In the genomic region with DNA sequence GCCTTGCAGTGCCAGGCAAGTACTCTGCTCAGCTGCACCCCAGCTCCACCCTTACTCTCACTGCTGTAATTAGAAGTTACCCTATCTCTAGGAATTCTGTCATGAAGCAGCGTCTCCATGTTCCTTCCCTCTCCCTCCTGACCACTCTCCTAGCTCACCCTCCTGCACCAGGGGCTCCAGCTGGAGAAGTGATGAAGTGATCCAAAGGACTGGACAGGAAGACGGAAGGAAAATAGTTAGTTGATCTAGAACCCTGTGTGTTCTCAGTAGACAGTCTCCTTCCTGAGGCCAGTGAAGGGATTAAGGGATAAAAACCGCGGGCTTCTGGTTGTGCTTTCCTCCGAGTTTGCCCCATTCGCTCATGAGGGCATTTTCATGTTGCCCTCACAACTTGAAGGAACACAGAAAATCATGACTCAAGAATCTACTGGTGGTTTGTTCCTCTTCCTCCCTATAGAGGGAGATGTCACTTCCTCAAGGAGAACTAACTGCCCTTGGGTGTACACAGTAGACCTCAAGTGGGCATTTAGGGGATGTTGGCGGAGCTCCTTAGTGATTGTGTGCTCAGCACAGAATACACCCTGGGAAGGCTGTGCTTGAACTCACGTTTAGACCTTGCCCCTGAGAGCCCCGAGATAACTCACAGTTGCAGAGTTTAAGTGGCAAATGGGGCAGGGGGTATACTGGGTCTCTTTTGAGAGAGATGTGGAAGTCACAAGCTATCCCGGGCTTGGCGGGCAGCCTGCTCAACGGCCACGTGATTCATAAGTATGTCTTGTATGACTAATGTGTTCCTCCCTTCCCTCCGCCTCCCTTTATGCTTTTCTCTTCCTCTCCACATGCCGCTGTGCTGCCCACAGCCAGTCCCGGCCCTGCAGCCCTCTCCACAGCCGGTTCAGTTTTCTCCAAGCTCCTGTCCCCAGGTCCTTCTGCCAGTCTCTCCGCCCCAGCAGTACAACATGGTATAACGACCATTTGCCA, we compare ENCODE assay signal across 8 mouse cellular contexts. TPM values are rescaled to one million over a fixed set of nuclear protein-coding genes. Genes with fewer than 3 reads are reported as not detected.
DNase-seq lines count a peak whose midpoint lies in the region; ATAC-seq and TF ChIP-seq lines count a peak whose summit lies in the region.

No protein-coding gene starts in this region.

- no peak overlapping the region for H3K27ac ChIP-seq in CH12.LX (ENCODE audit: insufficient read depth, low read depth)
- peak overlapping the region; percentile 37; the same call in 1 of the 2 replicates for H3K27ac ChIP-seq in lung, embryonic 15.5 days
- H3K27ac ChIP-seq in stomach, postnatal 0 days (replicated peaks) = no peak overlapping the region

- H3K9me3 ChIP-seq in CH12.LX (replicated peaks; ENCODE audit: low read length) = no peaks in the 10 kb centered on the region
- no peaks in the 10 kb centered on the region for H3K9me3 ChIP-seq in lung, embryonic 15.5 days
- no peaks in the 10 kb centered on the region for H3K9me3 ChIP-seq in stomach, postnatal 0 days (ENCODE audit: control insufficient read depth, low read length)

- no peak overlapping the region for H3K4me3 ChIP-seq in CH12.LX (replicated peaks in 1 of 3; ENCODE audit: low read depth in 2 of 3, low read length in 2 of 3, poor library complexity in 1 of 3)
- no peak overlapping the region for H3K4me3 ChIP-seq in lung, embryonic 15.5 days
- H3K4me3 ChIP-seq in stomach, postnatal 0 days (ENCODE audit: low read depth, low read length) = no peak overlapping the region

- H3K4me1 ChIP-seq in CH12.LX (ENCODE audit: control insufficient read depth in 1 of 2, insufficient read depth in 2 of 2) = peaks cover under 1 to 10% of the 10 kb centered on the region in 2 experiments; a peak in 3 of 4 replicates
- H3K4me1 ChIP-seq in lung, embryonic 15.5 days = peaks cover 12% of the 10 kb centered on the region; the same call in 1 of the 2 replicates
- no peaks in the 10 kb centered on the region for H3K4me1 ChIP-seq in stomach, postnatal 0 days (replicated peaks; ENCODE audit: control insufficient read depth, insufficient read depth)

- in situ Hi-C loops in CH12.LX (cut with MboI; ENCODE audit: low pct_ligation_motif_present, low pct_unique_long_range_greater_than_20kb, low sequenced_read_pairs) = no loop called here

- DNase-seq in CH12.LX (ENCODE audit: extremely low read depth) (peak; percentile 14), NIH3T3 (ENCODE audit: low read depth) (peak; percentile 95)
- peak; percentile 44 for DNase-seq in gastrocnemius, postnatal 10 days
- DNase-seq in kidney, postnatal 36 days = peak; percentile 62 to 66
- peak; percentile 23 for DNase-seq in stomach, postnatal 0 days (ENCODE audit: low spot score)
- no peak for DNase-seq in testis, postnatal 14 days (ENCODE audit: low spot score)
- no peak for DNase-seq in cerebellum, postnatal 14 days

- 68% methylated on average over 19 of the region's 19 CpGs for WGBS in lung, embryonic 15.5 days
- WGBS in stomach, postnatal 0 days = 56% methylated on average over 19 of the region's 19 CpGs

- dilution Hi-C loops in CH12.LX (cut with MboI; ENCODE audit: extremely low pct_ligation_motif_present, extremely low pct_unique_long_range_greater_than_20kb, low sequenced_read_pairs) = no loop called here

- H3K27me3 ChIP-seq in CH12.LX (replicated peaks) = no peaks in the 10 kb centered on the region
- no peaks in the 10 kb centered on the region for H3K27me3 ChIP-seq in lung, embryonic 15.5 days
- H3K27me3 ChIP-seq in stomach, postnatal 0 days (ENCODE audit: control insufficient read depth, insufficient read depth, low read length) = no peaks in the 10 kb centered on the region

- no peak overlapping the region for H3K4me2 ChIP-seq in CH12.LX (ENCODE audit: insufficient read depth, low read depth, poor library complexity, severe bottlenecking)
- no peak overlapping the region for H3K4me2 ChIP-seq in lung, embryonic 15.5 days
- H3K4me2 ChIP-seq in stomach, postnatal 0 days (replicated peaks; ENCODE audit: low read depth) = no peak overlapping the region

- peaks cover 24 to 82% of the 10 kb centered on the region in 2 experiments for H3K36me3 ChIP-seq in CH12.LX (replicated peaks in 1 of 2; ENCODE audit: control insufficient read depth in 1 of 2, insufficient read depth in 1 of 2, low read length in 1 of 2)
- H3K36me3 ChIP-seq in lung, embryonic 15.5 days = peaks cover 37% of the 10 kb centered on the region
- peaks cover 12% of the 10 kb centered on the region; the same call in 1 of the 2 replicates for H3K36me3 ChIP-seq in stomach, postnatal 0 days (ENCODE audit: control insufficient read depth, insufficient read depth, low read length)

- no peak for TF ChIP-seq EP300 in CH12.LX (IDR thresholded peaks at IDR 0.05; ENCODE audit: low read length)
- TF ChIP-seq EP300 in stomach, postnatal 0 days (optimal IDR thresholded peaks at IDR 0.05) = no peak

- ATAC-seq in lung, embryonic 15.5 days (ENCODE audit: borderline replicate concordance, extremely low read depth, low FRiP score, low TSS enrichment) = peak; percentile 84; the same call in 1 of the 2 replicates
- ATAC-seq in stomach, postnatal 0 days (ENCODE audit: low FRiP score, low TSS enrichment) = peak; percentile 75; the same call in 1 of the 2 replicates

- no peak for TF ChIP-seq POLR2A in CH12.LX (IDR thresholded peaks at IDR 0.05; ENCODE audit: low read depth, low read length)

- peak in 1 of 2 experiments; percentile 12; a peak in 1 of 4 replicates for TF ChIP-seq CTCF in CH12.LX (conservative IDR thresholded peaks at IDR 0.05 in 1 of 2, IDR thresholded peaks at IDR 0.05 in 1 of 2; ENCODE audit: low read depth in 2 of 2, low read length in 2 of 2)
- peak; percentile 20; the same call in 1 of the 2 replicates for TF ChIP-seq CTCF in stomach, postnatal 0 days (IDR thresholded peaks at IDR 0.05; ENCODE audit: low read depth)

- no peak overlapping the region for H3K9ac ChIP-seq in CH12.LX (ENCODE audit: insufficient read depth, low read depth)
- H3K9ac ChIP-seq in lung, embryonic 15.5 days = no peak overlapping the region
- H3K9ac ChIP-seq in stomach, postnatal 0 days (ENCODE audit: low read length) = no peak overlapping the region

- TF ChIP-seq RAD21 in CH12.LX (IDR thresholded peaks at IDR 0.05; ENCODE audit: low read depth, low read length) = no peak

- no peaks in the 10 kb centered on the region for H3K79me2 ChIP-seq in CH12.LX (replicated peaks; ENCODE audit: control insufficient read depth, extremely low read depth, insufficient read depth, poor library complexity, severe bottlenecking)

TF ChIP-seq in CH12.LX, 34 proteins besides CTCF, POLR2A, EP300 and RAD21:
- no peak for TF ChIP-seq MAZ (IDR thresholded peaks at IDR 0.05; ENCODE audit: low read depth, low read length)
- no peak for TF ChIP-seq BHLHE40 (IDR thresholded peaks at IDR 0.05; ENCODE audit: low read depth, low read length)
- TF ChIP-seq GABPA (IDR thresholded peaks at IDR 0.05; ENCODE audit: insufficient replicate concordance, low read depth, low read length) = no peak
- TF ChIP-seq CHD2 (IDR thresholded peaks at IDR 0.05; ENCODE audit: low read length) = no peak
- TF ChIP-seq CHD1 (IDR thresholded peaks at IDR 0.05; ENCODE audit: low read depth, low read length) = no peak
- TF ChIP-seq E2F4 (IDR thresholded peaks at IDR 0.05; ENCODE audit: insufficient replicate concordance, low read depth, low read length) = no peak
- no peak for TF ChIP-seq NELFE (IDR thresholded peaks at IDR 0.05; ENCODE audit: low read depth, low read length)
- no peak for TF ChIP-seq ZMIZ1 (IDR thresholded peaks at IDR 0.05; ENCODE audit: low read depth, low read length)
- no peak for TF ChIP-seq SIN3A (IDR thresholded peaks at IDR 0.05; ENCODE audit: low read length)
- no peak for TF ChIP-seq ELF1 (IDR thresholded peaks at IDR 0.05; ENCODE audit: low read depth, low read length)
- no peak for TF ChIP-seq SMC3 (IDR thresholded peaks at IDR 0.05; ENCODE audit: low read depth, low read length)
- no peak for TF ChIP-seq RCOR1 (conservative IDR thresholded peaks at IDR 0.05; ENCODE audit: low read depth, low read length)
- TF ChIP-seq KAT2A (IDR thresholded peaks at IDR 0.05; ENCODE audit: insufficient replicate concordance, low read length) = no peak
- TF ChIP-seq IRF4 (IDR thresholded peaks at IDR 0.05; ENCODE audit: low read depth, low read length) = no peak
- TF ChIP-seq USF1 (IDR thresholded peaks at IDR 0.05; ENCODE audit: low read depth, low read length) = no peak

RNA-seq across cellular contexts. Expression of a gene that starts 20.4 kb away (rescaled TPM):
- total RNA-seq in CH12.LX (2012; rRNA removed) (0.08 and 0.42 TPM in 2 replicates), CH12.LX (2014; rRNA removed) (0.50 TPM in 1 of 2 replicates, not detected in the other)
- 0.79 and 0.93 TPM in 2 replicates for polyA plus RNA-seq in CH12.LX (2012; ENCODE audit: insufficient read length, low read depth)
- 100 to 1,000 TPM; 272 to 307 TPM for total RNA-seq in gastrocnemius, postnatal 10 days (2021)
- 0.64 and 1.0 TPM in 2 replicates for polyA plus RNA-seq in lung, embryonic 15.5 days (2015; fragmentation: Nextera tagmentation; extraction: Ambion mirVana)
- 0.23 and 0.40 TPM in 2 replicates for polyA plus RNA-seq in stomach, postnatal 0 days (2015; fragmentation: Nextera tagmentation; extraction: Ambion mirVana)

RNA-seq across cellular contexts. Expression of a gene that starts 33.6 kb away (rescaled TPM):
- total RNA-seq in CH12.LX (2012; rRNA removed) (0.47 and 0.80 TPM in 2 replicates), CH12.LX (2014; rRNA removed) (not detected in 2 replicates)
- polyA plus RNA-seq in CH12.LX (2012; ENCODE audit: insufficient read length, low read depth) = not detected in 2 replicates
- 10 to 100 TPM; 20.5 to 24.2 TPM for total RNA-seq in gastrocnemius, postnatal 10 days (2021)
- 89.4 and 100 TPM in 2 replicates for polyA plus RNA-seq in lung, embryonic 15.5 days (2015; fragmentation: Nextera tagmentation; extraction: Ambion mirVana)
- polyA plus RNA-seq in stomach, postnatal 0 days (2015; fragmentation: Nextera tagmentation; extraction: Ambion mirVana) = 58.2 and 72.8 TPM in 2 replicates

RNA-seq across cellular contexts. Expression of a gene that starts 41.1 kb away (rescaled TPM):
- 252 and 317 TPM in 2 replicates for total RNA-seq in CH12.LX (2012; rRNA removed)
- total RNA-seq in CH12.LX (2014; rRNA removed) = 267 and 273 TPM in 2 replicates
- 315 and 353 TPM in 2 replicates for polyA plus RNA-seq in CH12.LX (2012; ENCODE audit: insufficient read length, low read depth)
- total RNA-seq in gastrocnemius, postnatal 10 days (2021) = 10 to 100 TPM; 30.5 to 33.4 TPM
- polyA plus RNA-seq in lung, embryonic 15.5 days (2015; fragmentation: Nextera tagmentation; extraction: Ambion mirVana) = 110 and 111 TPM in 2 replicates
- 38.9 and 40.9 TPM in 2 replicates for polyA plus RNA-seq in stomach, postnatal 0 days (2015; fragmentation: Nextera tagmentation; extraction: Ambion mirVana)

RNA-seq across cellular contexts. Expression of a gene that starts 53.2 kb away (rescaled TPM):
- total RNA-seq in CH12.LX (2012; rRNA removed) (0.13 TPM in 1 of 2 replicates, not detected in the other), CH12.LX (2014; rRNA removed) (not detected in 2 replicates)
- 0.14 and 0.15 TPM in 2 replicates for polyA plus RNA-seq in CH12.LX (2012; ENCODE audit: insufficient read length, low read depth)
- total RNA-seq in gastrocnemius, postnatal 10 days (2021) = 1 to 10 TPM; 1.6 to 1.9 TPM
- polyA plus RNA-seq in lung, embryonic 15.5 days (2015; fragmentation: Nextera tagmentation; extraction: Ambion mirVana) = 1.3 and 1.9 TPM in 2 replicates
- polyA plus RNA-seq in stomach, postnatal 0 days (2015; fragmentation: Nextera tagmentation; extraction: Ambion mirVana) = 2.7 and 4.0 TPM in 2 replicates

Comparison
In these comparisons a context has a peak if more than half of its experiments do, and no peak if none do; other contexts are left out.
1. DNase-seq: peak in CH12.LX (single experiment), NIH3T3 (single experiment), gastrocnemius, postnatal 10 days (single experiment), kidney, postnatal 36 days (2 of 2) and stomach, postnatal 0 days (single experiment); none in testis, postnatal 14 days (single experiment) and cerebellum, postnatal 14 days (0 of 2).
2. RNA of a gene that starts 33.6 kb away (polyA plus RNA-seq): 89.4 to 100 TPM in lung, embryonic 15.5 days and 58.2 to 72.8 TPM in stomach, postnatal 0 days; not detected in CH12.LX; every median in the first group is over 10 times any median in the second.